Mouse (Mus musculus) megakaryocyte-erythroid progenitor cell, adult 5-6 weeks (primary cell): ENCODE results near the gene Ddb2. TPM values are rescaled to one million over a fixed set of nuclear protein-coding genes. Genes with fewer than 3 reads are reported as not detected.

Experiments
- ATAC-seq: replicated peaks from 2 replicates; pipeline ENCODE4 v1.8.0; 2016; ENCODE audit warnings: mild to moderate bottlenecking, inconsistent platforms; ENCODE audit not compliant: severe bottlenecking, poor library complexity, low FRiP score, low TSS enrichment
- total RNA-seq, 2 experiments: library from RNA; stranded (forward) in 1 of 2; stranded (reverse) in 1 of 2; fragments of 200-1000, 215-1000 nt in 1 of 2; fragments of >200 nt in 1 of 2; fragmentation: Nextera tagmentation in 1 of 2; gene quantifications; 2 replicates each; pipeline ENCODE4 v1.2.3; 2014 to 2017

The Ddb2 gene
- total RNA-seq, 2 experiments from 2014 or later: 10.3 to 32.3 TPM

DNA sequence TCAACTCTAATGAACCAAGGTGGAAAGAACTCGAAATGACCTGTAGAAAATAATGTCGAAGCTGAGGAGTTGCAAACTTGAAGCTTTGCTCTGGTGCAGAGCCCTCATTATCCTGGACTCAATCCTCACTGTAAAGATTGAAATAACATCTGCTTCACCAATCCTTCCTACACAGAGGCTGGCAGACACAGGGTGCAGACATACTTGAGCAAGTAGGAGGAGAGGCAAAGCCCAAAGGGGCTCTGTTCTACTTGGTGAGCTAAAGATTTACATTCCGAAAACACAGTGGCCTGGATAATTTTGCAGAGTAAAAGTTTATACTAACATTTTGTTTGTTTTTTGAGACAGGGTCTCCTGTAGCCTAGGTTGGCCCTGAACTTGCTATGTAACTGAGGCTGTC, 37.9 kb downstream of the Ddb2 start:
- ATAC-seq: no peak

DNA sequence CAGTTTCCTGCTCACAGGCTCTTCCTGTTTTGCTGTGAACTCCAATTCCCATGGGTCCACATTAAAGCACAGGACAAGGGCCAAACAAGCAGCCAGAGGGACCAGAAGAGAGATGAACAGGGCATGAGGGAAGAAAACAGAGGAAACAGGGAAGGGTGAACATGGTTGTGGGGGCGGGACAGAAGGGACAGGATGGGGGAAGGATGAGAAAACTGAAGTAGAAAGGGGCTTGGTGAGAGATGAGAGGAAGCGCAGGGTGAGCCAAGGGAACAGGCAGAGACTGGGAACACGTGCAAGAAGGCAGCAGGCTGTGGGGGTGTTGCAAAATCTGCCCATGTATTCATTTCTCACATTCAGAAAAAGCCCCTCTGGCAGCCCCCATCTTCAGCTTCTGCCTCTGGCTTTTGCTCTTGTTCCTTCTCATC, 40.2 kb downstream of the Ddb2 start:
- ATAC-seq: no peak

DNA sequence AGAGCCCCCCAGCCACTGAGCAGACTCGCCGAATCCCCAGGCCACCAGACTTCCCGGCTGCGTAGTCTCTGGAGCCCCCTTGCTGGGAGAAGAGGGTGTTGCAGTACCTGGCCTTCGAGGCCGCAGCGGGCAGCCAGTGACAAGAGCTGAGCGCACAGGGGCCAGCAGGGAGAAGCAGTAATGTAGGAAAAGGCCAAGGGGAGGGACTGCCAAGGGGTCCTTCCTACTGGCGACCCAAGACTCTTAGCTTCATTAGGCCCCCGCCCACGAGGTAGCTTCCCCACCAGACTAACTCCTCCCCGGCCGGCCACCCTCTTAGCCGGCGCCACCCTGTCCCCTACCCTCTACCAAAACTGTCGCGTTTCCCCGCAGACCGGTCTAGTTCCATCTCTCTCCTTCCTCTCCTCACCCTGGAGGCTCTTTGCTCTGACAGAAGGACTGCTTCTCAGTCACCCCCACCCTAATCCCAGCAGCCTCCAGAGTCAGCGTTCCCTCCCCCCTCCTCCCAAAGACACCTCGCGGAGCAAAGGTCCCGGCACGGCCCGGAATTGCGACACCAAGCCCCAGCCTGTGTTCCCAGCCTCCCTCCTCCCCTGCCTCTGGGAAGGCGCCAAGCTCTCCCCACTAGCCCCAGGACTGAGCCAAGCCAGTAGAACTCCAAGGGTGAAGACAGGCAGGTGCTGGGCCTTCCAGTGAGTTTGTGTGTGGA, 42.0 kb downstream of the Ddb2 start:
- ATAC-seq: peak; percentile 95

DNA sequence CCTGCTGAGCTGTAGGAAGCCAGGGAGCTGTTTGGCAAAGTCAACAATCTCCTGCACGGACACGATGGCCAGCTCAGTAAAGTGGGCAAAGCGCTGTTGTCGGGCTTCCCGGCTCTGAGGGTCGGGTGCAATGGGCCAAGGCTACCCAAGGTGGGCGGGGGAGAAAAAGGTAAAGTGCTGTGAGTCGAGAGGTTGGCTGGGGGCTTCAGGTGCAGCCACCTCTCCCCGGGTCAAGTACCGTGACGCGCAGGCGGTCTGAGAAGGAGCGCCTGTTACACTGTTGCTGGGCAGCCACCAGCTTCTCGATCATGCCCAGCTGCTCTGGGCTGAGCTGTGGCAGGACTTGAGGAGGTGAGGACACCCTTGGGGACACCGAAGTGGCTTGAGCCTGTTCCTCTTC, 46.3 kb downstream of the Ddb2 start:
- ATAC-seq: no peak

DNA sequence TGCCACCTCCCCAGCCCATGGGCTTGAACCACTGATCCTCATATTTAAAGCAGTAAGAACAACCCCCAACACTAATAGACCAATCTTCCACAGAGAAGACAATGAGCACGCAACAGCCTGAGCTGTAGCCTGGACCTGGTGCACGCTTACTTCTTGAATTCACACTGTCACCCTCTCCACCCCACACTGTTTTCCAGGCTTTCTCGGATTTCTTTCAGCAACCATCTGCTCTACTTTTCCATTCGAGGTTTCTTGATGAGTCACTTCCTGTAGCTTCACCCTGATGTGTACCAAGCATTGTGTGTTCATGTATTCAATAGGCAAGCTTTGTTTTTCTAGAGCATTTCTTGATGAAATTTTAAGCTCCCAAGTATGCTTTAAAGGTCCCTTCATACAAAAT, 49.4 kb downstream of the Ddb2 start:
- ATAC-seq: no peak

DNA sequence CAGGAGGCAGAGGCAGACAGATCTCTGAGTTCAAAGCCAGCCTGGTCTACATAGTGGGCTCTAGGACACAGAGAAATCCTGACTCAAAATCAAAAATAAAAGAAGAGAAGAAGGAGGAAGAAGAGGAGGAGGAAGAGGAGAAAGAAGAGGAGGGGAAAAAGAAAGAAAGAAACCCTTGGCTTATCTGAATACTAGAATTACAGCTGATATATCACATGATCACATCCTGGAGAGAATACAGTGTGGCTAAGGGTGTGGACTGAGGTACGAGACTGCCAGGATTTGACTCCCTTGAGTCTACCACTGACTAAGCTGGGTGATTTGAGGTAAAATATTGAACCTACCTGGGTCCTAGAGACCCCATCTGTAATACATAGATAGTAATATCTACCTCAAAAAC, 50.6 kb downstream of the Ddb2 start:
- no peak for ATAC-seq

DNA sequence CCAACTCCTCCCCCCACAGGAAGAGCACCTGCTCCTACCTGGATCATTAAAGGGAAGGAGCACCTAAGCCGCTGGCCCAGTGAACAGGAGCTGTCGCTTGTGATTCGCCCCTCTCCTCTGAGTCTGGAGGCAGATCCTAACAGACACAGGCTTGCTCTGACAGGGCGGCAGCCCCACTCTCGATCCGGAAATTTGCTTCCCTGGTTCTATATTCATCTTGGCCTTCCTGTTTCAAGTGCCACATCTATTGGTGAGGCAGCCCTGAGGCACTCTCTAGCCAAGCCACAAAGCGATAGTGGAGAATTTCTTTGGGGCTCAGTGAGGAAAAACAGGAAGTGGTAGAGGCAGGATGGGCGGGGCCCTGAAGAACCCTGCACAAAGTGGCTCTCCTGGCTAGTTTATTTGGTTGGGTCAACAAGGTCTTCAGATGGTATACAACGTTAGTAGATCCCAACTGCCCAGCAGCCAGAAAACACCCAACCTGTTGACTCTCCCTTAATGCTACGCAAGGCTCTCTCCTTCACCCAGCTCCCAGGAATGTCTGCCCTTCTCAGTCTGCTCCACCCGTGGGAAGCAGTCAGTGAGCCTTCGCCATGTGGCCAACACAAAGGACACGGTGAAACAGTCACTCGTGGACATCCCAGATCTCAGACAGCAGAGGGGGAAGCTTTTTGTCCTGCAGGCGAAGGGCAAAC, 52.9 kb downstream of the Ddb2 start, which contains the start of gene Madd:
Madd (minus strand) TSS at position 127 of the 695 bp plus-strand sequence.
- ATAC-seq: peak; percentile 68

DNA sequence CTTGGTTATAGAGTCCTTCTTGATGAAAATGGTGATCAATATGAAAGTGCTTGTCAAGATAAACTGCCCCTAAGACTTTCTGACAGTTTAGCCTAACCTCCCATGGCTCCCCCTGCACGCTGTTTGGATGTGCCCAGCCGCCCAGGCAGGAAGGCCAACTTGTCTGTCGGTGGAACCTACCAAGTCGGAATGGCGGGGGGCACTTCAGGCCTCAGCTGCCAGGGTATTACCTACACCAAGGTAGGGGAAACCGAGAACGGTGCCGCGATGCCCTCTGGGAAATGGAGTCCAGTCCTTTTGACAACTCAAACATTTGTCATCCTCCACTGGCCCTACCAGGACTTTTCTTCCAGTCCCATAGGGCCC, 53.7 kb downstream of the Ddb2 start:
- peak; percentile 90 for ATAC-seq

DNA sequence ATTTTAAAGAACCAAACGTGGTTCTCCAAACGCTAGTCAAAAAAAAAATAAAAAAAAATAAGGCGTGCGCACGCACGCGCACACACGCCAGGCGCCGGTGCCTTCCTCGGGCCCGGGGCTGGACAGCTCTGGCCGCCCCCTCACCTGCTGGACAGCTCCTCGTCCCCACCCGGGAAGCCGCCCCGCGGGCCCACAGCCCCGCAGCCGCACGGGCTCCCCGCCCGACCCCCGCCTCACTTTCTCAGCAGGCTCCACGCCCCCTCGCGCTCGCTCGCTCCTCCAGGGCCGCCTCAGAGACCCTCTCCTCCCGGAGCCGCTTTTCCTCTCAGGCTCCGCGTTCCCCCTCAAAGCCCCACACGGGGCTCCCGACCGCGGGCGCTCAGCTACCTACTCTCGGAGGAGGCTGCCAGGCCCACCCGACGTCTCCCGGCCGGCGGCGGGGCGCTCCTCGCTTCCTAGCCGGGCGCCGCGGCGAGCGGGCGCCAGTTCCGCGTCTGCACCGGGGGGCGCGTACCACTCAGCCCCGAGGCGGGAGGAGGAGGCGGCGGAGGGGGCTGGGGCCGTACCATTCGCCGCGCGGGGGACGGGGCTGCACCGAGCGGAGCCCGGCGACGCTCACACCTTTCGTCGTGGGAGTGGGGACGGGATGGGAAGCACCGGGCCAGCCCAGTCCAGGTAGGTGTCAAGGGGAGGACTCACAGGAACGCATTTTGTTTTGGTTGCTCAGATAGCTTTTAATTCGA, 54.2 kb downstream of the Ddb2 start:
- ATAC-seq: peak; percentile 73

DNA sequence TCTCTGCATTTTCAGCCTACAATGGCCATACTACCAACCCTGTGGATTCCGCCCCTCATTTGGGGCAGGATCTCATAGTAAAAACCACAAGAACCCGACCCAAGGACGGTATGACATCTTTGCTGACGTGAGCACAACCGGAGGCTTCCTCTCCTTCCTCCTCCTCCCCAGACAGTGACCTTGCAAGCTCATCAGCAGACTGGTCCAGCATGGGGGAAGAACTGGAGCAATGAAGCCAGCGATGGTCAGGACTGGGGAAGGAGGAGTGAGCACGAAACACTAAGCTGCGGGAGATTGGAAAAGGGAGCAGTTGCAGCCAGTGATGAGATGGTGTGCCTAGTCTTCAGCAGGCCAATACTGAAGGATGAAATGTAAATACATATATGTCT, 54.8 kb downstream of the Ddb2 start:
- no peak for ATAC-seq

DNA sequence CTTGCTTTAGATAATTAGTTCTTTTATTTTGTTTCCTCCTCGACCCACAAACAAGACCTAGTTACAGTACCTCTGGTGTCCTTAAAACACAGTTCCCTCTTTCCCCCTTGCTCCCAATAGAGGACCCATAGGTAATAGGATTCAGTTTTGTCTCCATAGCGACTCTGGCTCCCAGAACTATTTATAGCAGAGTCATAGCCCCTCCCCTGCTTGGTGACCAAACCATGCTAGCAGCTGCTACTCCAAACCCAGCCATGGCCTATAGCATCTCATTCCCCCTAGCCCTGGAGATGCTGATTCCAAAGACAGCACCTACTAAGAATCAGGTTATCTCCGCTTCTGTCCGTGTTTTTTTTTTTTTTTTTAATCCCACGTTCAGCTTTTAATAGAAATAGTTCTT, 56.1 kb downstream of the Ddb2 start:
- no peak for ATAC-seq

DNA sequence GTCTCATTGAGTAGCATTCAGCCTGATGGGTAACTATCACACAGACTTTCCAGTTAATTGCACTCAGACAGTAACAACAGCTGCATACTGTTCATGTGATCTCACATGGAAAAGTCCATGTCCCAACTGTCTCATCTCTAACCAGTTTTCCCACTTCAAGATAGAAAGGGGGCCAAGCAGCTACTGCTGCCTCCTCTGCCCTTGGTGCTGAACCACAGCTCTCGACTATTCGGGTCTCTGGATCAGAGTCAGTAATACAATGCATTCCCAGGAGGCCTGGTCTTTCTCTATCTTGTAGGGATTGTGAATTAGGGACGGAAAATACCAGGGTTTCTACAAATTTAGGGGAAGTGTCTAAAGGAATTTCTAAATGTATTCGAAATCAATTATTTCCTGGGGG, 57.0 kb downstream of the Ddb2 start:
- no peak for ATAC-seq

DNA sequence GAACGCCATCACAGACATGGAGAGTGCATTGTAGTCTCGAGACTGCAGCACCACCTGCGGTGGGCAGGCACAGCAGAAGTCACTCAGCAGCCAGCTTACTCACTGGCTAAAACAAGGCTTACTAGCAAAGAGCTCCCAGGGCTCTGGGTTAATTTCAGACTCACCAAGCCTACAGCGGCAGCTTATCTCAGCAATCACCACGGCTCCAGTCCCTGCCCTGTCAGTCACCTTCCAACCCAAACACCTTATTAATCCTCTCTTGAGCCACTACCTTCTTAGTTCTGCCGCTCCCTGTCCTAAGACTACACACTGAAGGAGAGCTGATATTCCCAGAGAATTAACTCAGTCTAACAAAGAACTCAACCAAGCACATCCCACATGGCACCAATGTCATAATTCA, 60.5 kb downstream of the Ddb2 start:
- no peak for ATAC-seq

DNA sequence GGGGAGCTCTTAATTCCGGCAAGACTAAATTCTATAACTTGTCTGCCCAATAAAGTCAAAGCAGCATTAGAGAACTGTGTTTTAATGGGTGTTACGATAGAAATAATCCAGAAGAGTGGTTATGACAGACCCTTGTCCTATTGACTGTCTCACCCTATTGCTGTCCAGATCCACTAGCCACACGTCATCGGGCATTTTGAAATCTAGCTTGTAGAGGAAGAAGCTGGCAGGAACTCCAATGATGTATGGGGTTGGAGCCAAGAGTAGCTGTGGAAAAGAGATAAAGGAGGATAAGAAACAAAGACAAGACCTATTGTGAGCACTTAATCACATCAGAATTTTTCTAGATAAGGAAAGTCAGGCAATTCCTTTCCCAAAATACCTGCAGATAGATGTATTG, 61.3 kb downstream of the Ddb2 start:
- no peak for ATAC-seq

DNA sequence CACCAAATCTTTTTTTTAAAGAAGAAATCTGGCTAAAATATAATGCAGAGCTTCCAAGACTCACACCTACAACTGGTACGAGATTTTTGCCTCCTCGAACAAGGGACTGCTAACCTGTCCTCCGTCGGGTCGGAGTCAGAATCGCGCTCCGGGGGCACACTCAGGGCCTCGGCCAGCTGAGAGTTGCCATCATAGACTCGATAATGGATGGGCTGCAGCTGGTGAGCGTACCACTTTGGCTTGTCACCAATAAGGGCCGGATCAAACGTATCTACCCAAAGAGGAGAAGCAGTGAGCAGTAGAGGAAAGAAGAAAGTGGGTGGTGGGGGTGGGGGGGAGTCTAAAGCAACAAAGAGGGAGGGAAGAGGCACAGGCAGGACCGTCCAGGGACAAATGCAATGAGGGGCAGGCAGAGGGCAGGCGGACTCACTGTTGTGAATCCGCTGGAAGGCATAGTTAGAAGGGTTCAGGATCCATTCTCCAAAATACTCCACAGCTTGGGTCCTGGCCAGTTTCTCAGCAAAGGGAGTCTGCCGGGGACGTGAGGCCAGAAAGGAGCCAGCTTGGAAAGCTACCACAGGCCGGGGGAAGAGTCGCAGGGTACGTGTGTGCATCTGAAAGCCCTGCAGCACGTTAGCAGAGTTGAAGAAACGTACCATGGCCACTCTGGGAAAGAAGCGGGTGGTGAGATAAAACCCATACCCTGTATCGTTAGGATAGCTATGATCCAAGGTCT, 67.0 kb downstream of the Ddb2 start:
- no peak for ATAC-seq

DNA sequence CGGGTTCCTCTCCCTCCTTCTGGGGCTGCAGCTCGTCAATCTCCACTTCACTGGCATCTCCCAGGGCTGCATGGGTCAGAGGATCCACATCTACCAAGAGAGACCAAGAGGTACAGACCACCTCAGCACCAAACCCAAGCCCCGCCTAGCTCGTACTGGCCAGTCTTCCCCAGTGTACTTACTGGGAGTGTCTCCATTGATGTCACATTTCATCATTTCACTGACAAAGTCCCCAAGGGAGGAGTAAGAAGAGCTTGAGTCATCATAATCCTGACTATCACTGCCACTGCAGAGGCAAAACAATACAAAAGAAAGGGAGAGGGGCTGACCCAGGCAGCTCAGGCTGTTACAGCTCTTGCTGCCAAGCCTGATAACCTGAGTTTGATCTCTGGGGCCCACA, 69.2 kb downstream of the Ddb2 start:
- ATAC-seq: no peak

DNA sequence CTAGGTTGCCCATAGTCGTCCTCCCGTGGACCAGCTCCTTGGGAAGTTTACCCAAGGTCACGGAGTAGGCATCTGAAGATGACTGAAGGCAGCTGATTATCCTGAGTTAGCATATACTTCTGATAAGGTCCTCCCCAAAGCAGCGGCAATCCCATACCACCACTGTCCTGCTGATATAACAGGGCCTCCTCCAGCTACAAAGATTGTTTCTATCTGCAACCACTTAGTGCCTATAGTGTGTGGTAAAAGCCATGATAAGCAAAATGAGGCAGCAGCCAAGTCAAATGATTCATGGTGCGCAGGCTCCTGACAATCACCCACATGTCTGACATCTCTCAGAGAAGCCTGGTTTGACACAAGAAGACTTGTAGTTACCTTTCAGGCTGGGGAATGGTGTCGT, 71.8 kb downstream of the Ddb2 start:
- ATAC-seq: peak; percentile 93

DNA sequence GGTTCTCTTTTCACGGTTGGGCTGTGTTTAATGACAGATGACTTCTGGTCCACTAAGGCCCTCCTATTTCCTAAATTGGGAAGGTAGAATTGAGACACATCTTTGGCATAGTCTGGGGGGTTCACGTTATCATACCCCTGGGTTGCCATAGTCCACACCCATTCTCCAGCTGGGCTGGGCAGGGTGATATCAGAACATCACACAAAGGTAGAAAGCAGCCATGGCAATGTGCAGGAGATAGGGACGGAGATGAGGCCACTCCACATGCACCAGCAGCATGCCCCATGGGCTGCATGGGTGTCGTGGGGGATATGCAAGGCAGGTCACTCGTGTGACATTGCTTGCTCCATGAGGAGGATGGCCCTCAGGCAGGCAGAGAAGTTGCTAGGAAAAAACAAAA, 73.2 kb downstream of the Ddb2 start:
- no peak for ATAC-seq

DNA sequence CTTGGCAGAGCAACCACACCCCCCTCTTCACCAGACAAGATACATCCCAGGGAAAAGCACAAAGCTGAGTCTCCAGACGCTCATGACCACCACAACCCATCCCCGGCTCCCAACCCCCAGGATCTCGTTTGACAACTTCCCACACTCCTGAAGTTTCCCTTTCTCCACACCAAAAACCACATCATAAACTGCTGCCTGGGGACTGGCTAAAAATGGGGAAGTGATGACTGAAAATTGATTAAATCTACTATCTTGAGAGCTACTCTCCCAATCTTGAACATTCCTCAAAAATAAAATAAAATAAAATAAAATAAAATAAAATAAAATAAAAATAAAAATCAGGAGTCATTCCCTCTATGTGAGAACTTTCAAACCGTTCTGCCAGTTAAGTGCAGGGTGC, 73.8 kb downstream of the Ddb2 start:
- ATAC-seq: no peak
